Mouse (Mus musculus) G1E-ER4 (cell line): Measurements from ENCODE around the gene Cars2. TPM values are rescaled to one million over a fixed set of nuclear protein-coding genes. Genes with fewer than 3 reads are reported as not detected.

Experiments
- GATA1 ChIP-seq: IDR thresholded peaks from one replicate; pipeline ENCODE4 v1.8.0; 2012; ENCODE audit warnings: low read length, inconsistent platforms
- polyA plus RNA-seq: library from polyadenylated mRNA; stranded (reverse); fragments of >175 nt; gene quantifications from 2 replicates; pipeline ENCODE4 v1.2.3, GENCODE M21; 2012

Cars2 gene
- polyA plus RNA-seq, 1 experiment, result 57.4 TPM

DNA sequence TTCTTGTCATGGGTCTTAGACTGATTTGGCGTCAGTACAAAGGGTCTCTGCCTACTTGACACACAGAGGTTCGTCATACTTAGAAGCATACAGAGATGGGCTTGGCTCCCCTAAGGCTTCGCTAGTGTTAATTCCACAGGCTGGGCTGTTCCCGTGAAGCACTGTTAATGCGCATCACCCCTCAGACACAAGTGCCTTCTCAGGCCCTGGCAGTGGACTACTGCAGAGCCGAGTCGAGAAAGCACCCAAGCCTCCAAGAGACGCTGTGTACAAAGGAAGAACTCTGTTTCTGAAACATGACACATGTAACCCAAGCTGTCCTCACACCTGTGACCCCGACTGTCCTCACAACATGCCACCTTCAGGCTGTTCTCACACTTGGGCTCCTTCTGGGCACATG, 9.6 kb upstream of the Cars2 start:
- TF ChIP-seq GATA1, result no peak

DNA sequence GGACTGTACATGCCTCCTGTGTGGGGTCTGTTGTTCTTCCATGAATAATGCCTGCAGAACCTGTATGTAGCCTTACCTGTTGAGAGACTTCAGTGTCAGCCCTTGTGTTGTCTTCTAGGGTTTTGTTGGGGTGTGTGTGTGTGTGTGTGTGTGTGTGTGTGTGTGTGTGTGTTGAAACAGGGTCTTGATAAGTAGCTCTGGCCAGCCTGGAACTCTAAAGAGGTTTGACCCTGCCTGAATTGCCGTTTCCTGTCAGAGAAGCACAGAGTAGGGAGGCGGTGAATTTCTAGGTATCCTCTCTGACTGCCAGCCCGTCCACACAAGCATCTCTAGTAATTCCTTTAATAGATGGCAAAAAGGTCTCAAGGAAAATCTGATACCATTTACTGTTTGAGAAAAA, 8.9 kb upstream of the Cars2 start:
- no peak for TF ChIP-seq GATA1

DNA sequence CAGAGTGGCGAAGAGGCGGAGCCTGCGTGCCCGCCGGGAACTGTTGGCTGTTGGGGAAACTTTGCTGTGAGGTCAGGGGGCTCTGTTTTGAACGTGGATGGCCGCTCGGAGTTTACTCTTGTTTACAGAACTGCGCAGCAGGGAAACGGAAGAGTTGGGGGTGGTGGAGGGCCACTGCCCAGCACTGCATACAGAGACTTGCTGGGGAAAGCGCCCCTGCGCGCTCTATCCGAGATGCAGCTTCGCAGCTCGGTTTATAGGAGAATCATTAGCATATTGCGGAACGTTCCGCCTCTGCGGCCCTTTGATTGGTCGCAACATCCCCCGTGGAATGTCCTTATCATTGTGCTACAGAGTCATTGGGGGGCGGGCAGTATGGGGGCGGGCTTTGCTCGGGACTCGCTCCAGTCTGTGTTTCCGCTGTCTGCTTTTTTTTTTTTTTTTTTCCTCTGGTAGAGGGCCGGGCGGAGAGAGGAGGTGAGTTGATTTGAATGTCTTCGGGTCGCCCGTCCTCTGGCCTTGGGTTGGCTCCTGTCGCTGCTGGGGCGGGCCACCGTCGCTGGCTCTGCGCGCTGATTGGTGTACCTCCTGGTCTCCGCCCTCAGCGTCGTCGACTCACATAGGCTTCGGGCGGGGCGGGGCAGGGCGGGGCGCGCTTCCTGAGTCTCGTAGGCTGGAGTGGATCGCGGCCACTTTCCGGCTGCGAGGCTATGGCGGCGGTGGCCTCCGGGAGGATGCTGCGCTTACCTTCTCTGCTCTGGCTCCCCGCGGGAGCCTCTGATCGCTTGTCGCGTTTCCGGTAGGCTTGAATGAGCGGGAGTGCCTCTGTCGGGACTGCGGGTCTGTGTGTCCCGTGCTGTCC, 7.4 kb upstream of the Cars2 start:
- no peak for TF ChIP-seq GATA1

DNA sequence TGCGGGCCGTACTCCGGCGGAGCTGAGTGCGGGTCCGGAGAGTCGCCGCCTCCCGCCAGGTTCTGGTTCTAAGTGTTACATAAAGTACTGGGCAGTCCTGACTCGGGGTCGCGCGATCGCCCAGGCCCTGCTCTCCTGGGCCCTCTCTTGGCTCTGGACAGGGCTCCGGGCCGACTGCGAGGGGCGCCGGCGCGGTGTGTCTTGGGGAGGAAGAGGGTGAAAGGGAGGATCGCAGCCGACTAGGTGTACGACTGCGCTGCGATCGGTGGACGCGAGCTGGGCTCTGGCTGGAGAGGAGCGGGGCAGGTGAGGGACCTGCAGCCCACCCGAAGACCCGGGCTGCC, 6.8 kb upstream of the Cars2 start:
- no peak for TF ChIP-seq GATA1

DNA sequence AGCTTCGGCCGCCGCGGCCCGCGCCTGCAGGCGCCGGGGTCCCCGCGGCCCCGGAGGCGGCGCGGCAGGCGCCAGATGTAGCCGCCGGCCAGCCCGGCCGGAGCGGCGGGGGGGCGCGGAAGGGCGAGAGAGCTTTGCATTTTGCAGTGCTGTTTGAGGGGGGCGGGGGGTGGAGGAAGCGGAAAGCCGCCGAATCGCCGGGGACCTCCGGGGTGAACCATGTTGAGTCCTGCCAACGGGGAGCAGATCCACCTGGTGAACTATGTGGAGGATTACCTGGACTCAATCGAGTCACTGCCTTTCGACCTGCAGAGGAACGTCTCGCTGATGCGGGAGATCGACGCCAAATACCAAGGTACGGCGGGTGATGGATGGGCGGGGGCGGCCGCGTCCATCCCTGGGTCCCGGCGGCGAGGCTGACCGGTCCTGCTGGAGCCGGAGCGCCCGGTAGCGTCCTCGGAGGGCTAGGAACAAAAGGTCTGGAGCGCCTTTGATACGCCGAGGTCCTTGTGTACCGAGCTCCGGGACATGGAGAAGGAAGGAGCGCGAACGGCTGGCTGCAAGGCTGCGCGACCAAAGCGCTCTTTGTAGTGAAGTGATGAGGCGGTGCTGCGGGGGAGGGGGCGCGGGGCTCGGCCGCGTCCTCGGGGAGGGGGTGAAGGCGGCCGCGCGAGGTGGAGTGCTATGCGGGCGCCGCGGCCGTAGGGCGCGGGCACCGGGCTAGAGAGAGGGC, 6.3 kb upstream of the Cars2 start:
- no peak for TF ChIP-seq GATA1

DNA sequence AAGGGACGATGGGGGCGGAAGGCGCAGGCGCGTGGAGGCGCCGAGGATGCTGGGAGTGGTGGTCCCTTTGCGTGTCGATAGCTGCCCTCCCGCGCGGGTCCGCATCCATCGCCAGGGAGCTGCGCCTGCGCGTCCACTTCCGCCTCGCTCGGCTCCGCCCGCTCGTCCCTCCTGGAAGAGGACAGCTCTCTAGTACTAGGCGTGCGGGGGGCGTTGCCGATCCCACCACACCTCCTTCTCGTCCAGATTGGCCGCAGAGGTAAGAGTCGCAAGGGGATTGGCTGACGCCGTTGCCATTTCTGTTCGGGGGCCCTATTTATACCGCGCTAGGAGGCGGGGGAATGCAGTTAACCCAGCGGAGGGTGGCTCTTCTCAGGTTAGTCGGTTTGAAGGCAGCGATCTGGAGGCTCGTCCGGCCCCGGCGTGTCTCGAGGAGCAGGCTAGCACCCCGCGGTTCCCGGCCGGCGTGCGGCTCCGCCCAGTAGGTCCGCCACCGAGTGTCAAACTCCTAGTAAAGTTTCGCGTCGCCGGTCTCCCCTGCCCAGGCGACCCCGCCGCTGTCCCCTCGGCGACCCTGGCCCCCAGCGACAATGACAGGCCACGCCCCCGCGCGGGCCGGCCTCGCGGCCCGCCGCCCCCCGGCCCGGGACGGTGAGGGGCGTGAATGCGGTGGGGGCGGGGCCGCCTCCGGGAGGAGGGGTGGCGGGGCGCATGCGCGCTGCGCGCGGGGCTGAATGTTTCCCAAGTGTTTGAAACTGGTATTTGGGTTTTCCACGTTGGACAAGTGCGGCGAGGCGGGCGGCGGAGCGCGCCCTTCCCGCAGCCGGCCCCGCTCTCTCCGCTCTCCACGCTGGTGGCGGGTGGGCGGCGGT, 5.4 kb upstream of the Cars2 start:
- TF ChIP-seq GATA1, result no peak

DNA sequence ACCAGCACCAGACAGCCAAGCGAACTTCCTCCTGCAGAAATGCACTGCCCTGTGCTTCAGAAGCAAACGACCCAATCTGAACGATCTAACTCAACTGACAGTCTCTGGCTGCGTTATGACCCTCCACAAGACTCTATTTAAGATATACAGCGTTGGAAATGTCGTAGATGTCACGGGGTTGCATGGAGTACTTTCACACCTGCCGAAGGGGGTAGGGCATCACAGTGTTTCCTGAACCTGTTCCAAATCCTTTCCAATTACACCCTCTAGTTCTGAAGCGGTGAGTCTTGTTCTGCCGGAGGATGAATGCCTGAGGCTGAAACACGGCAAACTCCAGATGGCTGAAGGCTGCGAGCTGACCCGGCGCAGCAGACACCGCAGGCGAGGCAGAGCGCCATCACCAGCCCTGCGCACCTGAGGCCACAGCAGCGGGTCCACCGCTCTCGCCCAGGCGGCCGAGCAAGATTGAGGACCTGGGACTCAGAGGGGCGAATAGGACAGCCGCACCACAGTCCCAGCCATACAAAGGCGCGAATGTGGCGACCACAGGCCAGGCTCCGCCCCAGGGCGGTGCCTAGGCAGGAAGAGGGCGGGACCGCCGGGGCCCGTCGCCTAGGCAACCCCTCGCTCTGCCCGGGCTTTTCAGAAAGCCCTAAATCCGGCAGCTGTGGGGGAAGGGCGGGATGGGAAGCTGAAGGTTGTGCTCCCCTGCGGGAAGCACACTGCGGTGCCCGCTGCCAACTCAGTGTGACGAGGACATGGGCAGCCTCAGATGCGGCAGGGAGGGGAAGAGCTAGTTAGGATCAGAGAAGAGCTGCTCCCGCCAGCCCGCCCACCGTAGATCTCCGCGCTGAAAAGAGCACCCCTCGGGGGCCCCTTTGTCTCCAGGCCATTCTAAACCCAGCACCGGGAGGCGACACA, 4.5 kb upstream of the Cars2 start, which contains the start of gene Ing1:
TSS of gene Ing1 (plus strand) at position 773 of the 921 bp plus-strand sequence.
- no peak for TF ChIP-seq GATA1

DNA sequence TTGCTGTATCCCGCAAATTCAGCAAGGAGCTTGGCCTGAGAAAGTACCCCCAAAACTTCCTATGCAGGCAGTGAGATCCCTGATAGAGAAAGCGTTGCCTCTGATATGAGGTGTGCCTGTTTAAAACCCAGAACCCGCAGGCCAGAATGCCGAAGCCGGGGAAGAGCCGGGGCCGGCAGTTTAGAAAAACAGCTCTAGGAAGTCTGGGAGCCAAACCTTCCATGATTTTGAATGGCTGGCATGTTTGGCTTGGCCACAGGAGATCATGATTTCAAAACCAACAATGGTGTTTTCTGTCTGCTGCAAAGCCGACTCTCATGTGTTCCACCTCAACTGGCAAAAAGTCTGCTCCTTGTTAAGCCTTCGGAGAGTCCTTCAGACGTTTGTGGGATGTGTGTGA, 1.8 kb upstream of the Cars2 start:
- no peak for TF ChIP-seq GATA1

DNA sequence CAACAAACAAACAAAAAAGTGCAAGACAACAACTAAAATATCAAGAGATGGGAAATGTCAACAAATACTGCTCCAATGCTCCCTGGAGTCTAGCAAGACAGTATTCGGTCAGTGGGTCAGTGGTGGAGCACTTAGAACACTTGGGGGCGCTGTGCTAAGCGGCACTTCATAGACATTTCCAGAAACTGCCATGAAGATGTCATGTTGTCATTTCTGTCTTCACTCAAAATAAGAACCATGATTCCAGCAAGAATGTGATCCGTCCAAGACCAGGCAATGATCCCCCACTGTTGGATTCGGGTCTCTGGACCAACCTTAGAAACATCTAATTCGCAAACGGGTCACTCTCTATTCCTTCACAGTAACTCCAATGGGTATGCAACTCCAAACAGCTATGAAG, 877 bp downstream of the Cars2 start:
- TF ChIP-seq GATA1, result no peak

DNA sequence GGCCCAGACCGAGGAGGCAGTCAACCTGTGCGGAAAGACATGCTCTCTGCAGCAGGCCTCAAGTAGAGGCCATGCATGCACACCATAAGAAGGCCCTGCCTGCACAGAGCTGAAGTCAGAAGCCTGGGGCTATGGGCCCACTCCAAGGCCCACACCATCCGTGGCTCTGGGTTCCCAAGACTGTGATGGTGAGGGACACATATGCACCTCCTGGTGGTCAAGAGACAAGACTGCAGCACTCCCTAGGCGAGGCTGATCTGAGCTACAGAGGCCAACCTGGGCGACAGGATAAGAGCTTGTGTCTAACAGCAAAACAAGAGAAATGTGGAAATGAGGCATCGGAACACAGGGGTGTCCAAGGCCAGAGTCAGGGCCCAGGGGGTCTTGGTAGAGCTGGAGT, 3.5 kb downstream of the Cars2 start:
- TF ChIP-seq GATA1, result no peak

DNA sequence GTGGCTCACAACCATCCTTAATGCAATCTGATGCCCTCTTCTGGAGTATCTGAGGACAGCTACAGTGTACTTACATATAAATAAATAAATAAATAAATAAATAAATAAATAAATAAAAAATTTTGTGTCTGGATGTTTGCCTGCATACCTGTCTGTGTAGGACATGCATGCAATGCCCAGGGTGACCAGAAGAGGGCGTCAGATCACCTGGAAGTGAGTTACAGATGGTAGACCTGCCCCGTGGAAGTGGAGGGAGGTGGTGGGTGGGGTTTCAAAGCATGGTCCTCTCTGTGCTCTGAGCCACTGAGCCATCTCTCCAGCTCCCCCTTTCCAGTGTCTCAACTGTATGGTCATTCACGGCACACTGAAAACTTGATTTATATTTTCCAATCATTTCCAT, 6.2 kb downstream of the Cars2 start:
- no peak for TF ChIP-seq GATA1

DNA sequence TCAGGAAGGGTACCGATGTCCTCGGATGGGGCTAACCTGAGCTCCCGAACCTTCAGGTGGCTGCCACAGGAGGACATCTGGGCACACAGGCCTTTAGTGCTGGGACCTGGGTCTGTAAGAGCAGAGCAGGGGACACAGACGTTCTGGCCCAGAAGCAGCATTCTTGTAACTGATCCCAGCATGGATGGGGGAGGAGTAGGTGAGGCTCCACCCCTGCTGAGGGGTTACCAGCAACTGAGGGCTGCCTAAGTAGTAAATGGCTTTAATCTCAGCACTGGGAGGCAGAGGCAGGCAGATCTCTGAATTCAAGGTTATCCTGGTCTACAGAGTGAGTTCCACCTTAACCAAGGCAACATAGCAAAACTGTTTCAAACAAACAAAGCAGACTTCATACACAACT, 7.7 kb downstream of the Cars2 start:
- TF ChIP-seq GATA1, result no peak

DNA sequence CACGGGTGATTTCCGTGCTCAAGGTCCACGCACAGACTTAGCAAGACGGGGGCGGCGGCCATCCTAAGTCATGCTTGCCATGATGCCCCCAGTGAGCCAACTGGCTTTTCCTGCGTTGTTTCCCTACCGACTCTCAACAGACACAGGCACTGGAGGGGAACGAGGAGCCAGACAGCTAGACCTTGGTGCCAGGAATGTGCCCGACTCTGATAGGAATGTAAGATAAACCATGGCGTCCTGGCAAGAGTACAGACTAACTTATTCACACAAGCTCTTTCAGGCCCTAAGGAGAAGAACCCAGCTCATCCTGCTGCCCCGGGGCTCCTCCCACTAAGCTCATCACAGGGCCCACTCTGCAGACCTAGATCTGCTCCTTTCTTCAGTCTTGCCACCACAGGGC, 8.6 kb downstream of the Cars2 start:
- TF ChIP-seq GATA1, result no peak

DNA sequence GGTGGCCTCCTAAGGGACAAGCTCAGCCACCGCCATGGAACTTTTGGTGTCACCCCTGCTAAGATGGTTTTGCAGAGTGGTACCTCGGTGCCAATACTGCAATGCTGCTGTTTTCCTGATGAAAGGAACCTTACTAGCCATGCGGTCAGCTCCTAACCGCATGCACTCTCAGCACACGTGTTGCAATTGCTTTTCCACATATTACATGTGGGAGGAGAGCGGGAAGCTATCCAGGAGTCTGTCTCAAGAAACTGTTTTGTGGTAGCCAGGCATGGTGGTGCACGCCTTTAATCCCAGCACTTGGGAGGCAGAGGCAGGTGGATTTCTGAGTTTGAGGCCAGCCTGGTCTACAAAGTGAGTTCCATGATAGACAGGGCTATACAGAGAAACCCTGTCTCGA, 10.4 kb downstream of the Cars2 start:
- TF ChIP-seq GATA1, result no peak

DNA sequence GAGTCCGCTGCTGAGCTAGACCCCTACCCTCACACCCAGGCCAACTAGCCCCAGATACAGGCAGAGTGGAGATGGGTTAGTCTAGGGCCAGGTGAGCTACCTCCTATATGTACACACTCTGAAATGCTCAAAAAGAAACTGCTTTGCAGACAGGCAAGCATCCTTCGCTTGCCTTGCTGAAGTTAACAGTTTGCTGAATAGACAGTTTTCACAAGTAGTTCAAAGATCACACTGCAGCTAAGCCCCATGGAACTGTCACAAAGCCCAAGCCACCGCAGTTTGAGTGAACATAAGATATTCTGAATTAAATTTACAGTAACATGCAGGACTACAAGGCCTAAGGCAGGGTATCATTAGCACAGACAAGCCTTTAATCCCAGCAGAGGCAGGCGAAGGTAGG, 11.5 kb downstream of the Cars2 start:
- no peak for TF ChIP-seq GATA1
